Mouse (Mus musculus) neural tube, embryonic 15.5 days (tissue): ENCODE measurements around the gene Mrpl21. TPM values are rescaled to one million over a fixed set of nuclear protein-coding genes. Genes with fewer than 3 reads are reported as not detected.

Experiments
- ATAC-seq: fragments of 200-750 bp; cut with Nextera tagmentation; 2 replicates; pipeline ENCODE4 v1.8.0; 2017; ENCODE audit warnings: mild to moderate bottlenecking, moderate TSS enrichment, moderate library complexity; ENCODE audit not compliant: low FRiP score
- H3K27ac ChIP-seq: fragments of 300-500 bp; sonication (generic); replicated peaks from 2 replicates; pipeline ENCODE4 v1.5.1; 2015; ENCODE audit warnings: mild to moderate bottlenecking, inconsistent platforms
- H3K27me3 ChIP-seq: fragments of 300-500 bp; sonication (generic); replicated peaks from 2 replicates; pipeline ENCODE4 v1.6.1; 2015; ENCODE audit warnings: inconsistent platforms
- H3K36me3 ChIP-seq: fragments of 300-500 bp; sonication (generic); 2 replicates; pipeline ENCODE4 v1.6.1; 2015; ENCODE audit warnings: inconsistent platforms
- H3K4me1 ChIP-seq: fragments of 300-500 bp; sonication (generic); 2 replicates; pipeline ENCODE4 v1.6.1; 2015; ENCODE audit warnings: inconsistent platforms
- H3K4me2 ChIP-seq: fragments of 300-500 bp; sonication (generic); 2 replicates; pipeline ENCODE4 v1.6.1; 2015; ENCODE audit warnings: inconsistent platforms, mild to moderate bottlenecking, moderate library complexity
- H3K4me3 ChIP-seq: fragments of 300-500 bp; sonication (generic); replicated peaks from 2 replicates; pipeline ENCODE4 v1.5.1; 2015; ENCODE audit warnings: mild to moderate bottlenecking, inconsistent platforms
- H3K9ac ChIP-seq: fragments of 300-500 bp; sonication (generic); replicated peaks from 2 replicates; pipeline ENCODE4 v1.6.1; 2015; ENCODE audit warnings: mild to moderate bottlenecking, inconsistent platforms
- H3K9me3 ChIP-seq: fragments of 300-500 bp; sonication (generic); replicated peaks from 2 replicates; pipeline ENCODE4 v1.6.1; 2016; ENCODE audit warnings: inconsistent platforms
- WGBS: fragments of 180-500 bp; shearing (Covaris S2); methylation state at CpG from one replicate; pipeline ENCODE4 v1.1.7; 2015; ENCODE audit warnings: mixed read lengths; 5-methylcytosine and 5-hydroxymethylcytosine counted together
- polyA plus RNA-seq: library from polyadenylated mRNA; unstranded; fragments of >200 nt; fragmentation: Nextera tagmentation; extraction: Ambion mirVana; gene quantifications from 2 replicates; pipeline ENCODE4 v1.2.1, GENCODE M21; 2015

The Mrpl21 gene
- polyA plus RNA-seq, 1 experiment from 2014 or later, result 105 TPM

DNA sequence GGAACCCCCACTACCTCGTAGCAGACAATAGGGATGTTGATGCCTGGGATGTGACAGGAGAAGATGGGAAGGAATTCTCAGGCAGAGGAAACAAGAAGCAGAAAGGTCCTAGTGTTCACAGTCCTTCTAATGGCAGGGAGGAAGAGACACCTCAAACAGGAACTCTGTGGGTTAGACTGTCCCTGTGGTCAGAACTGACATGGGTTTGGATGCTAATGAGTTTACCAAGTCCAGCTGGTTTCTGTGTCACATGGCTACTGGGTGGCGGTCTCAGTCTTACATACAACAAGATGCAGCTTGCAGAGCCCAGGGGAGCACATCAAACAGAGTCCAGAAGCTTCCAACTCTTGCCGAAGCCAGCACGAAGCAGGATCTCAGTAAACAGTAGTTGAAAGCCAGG lies 21.3 kb downstream of the Mrpl21 start:
- no peak overlapping the region for H3K4me2 ChIP-seq
- H3K9ac ChIP-seq, result no peak overlapping the region
- no peaks in the 10 kb centered on the region for H3K4me1 ChIP-seq
- no peak for ATAC-seq
- H3K9me3 ChIP-seq, result no peaks in the 10 kb centered on the region
- peaks cover 8% of the 10 kb centered on the region; the same call in 1 of the 2 replicates for H3K27me3 ChIP-seq
- H3K36me3 ChIP-seq, result no peaks in the 10 kb centered on the region
- WGBS, result 84% methylated on average over 4 of the region's 4 CpGs
- H3K27ac ChIP-seq, result no peak overlapping the region
- no peak overlapping the region for H3K4me3 ChIP-seq

DNA sequence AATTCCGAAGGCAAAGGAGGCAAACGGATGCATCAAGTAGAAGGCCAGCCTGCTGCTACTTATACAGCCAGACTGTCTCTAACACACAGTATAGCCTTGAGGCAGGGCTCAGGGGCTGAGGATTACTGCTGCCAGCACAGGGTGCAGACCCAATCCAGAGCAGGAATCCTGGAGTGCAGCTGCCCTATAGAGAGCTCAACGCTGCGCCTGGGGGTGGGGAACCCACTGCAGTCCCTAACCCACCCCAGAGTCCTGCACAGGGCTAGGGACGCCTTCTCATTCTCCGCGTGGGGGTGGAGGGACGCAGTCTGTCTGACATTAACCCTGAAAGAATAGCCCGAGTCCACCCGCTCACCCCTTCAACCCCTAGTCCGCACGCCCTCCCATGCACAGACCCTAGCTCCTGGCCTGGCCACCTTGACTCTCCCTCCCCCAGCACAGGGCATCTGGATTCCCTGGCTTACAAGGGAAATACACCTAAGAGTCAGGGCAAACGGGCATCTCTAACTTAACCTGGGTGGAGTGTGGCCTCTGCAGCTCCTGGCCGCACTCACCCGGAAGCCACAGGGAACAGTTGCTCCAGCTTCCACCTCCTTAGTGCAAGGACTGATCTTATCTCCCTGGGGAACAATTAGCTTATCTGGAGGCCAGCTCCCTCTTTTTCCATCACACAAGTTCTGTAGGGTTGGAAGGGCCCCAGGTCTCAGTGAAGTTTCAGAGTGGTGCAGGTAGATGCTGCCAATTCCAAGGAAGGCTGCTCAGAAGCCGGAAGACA lies 24.7 kb downstream of the Mrpl21 start:
- H3K27me3 ChIP-seq, result peaks cover 8% of the 10 kb centered on the region
- ATAC-seq, result no peak
- no peak overlapping the region for H3K9ac ChIP-seq
- H3K4me3 ChIP-seq, result no peak overlapping the region
- H3K9me3 ChIP-seq, result no peaks in the 10 kb centered on the region
- 67% methylated on average over 16 of the region's 16 CpGs for WGBS
- no peak overlapping the region for H3K4me2 ChIP-seq
- H3K4me1 ChIP-seq, result no peaks in the 10 kb centered on the region
- H3K27ac ChIP-seq, result no peak overlapping the region
- no peaks in the 10 kb centered on the region for H3K36me3 ChIP-seq

DNA sequence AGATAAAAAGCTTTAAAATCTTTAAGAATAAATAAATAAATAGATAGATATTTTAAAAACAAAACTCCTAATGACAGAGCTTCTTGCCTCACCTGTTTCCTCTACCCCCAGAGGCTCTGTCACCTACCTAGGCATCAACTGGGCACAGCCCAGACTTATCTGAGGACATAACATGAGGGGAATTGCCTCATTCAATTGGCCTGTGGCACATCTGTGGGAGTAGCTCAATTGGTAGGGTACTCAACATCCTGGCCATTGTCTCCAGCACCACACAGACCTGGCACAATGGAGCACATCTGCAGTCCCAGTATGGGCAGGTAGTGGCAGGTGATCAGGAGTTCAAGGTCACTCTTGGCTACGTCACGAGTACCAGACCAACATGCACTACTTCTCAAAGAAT lies 36.6 kb downstream of the Mrpl21 start:
- no peak overlapping the region for H3K27ac ChIP-seq
- H3K27me3 ChIP-seq, result peaks cover 36% of the 10 kb centered on the region
- WGBS, result 87% methylated on average over 2 of the region's 2 CpGs
- no peak overlapping the region for H3K4me2 ChIP-seq
- H3K4me1 ChIP-seq, result peaks cover 29% of the 10 kb centered on the region
- no peak overlapping the region for H3K4me3 ChIP-seq
- ATAC-seq, result no peak
- no peaks in the 10 kb centered on the region for H3K9me3 ChIP-seq
- no peaks in the 10 kb centered on the region for H3K36me3 ChIP-seq
- H3K9ac ChIP-seq, result no peak overlapping the region

DNA sequence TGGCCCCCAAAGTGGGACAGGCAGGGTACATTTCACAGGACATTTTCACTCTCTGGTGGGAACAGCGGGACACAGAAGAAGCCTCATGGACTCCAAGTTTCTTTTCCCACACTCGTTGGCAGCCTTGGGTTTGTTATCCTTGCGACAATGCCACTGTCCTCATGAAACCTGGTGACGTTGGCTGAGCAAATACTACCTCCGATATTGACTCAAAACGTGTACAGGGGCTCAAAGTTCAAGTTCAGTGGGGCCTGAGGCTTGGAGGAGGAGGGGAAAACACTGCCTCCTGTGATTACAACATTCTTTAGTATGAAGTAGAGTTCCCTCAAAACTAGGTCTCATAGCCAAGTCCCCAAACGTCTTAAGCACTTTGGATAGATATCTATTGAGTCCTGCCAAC lies 37.4 kb downstream of the Mrpl21 start:
- H3K4me2 ChIP-seq, result no peak overlapping the region
- no peak overlapping the region for H3K9ac ChIP-seq
- WGBS, result 77% methylated on average over 7 of the region's 7 CpGs
- H3K4me1 ChIP-seq, result peaks cover 37% of the 10 kb centered on the region
- no peaks in the 10 kb centered on the region for H3K36me3 ChIP-seq
- no peaks in the 10 kb centered on the region for H3K9me3 ChIP-seq
- no peak overlapping the region for H3K27ac ChIP-seq
- no peak for ATAC-seq
- peaks cover 39% of the 10 kb centered on the region for H3K27me3 ChIP-seq
- no peak overlapping the region for H3K4me3 ChIP-seq

DNA sequence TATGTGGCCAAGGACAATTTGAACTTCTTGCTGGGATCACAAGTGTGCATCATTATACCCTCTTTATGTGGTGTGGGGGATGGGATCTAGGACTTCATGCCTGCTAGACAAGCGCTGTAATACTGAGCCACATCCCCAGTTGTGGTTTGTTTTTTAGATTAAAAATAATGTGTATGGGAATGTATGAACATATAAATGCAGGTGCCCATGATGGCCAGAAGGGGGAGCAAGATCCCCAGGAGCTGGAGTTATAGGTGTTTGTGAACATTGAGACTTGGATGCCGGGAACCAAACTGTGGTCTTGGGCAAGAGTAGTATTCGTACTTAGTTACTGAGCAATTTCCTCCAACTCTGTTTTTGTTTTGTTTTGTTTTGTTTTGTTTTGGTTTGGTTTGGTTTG lies 38.1 kb downstream of the Mrpl21 start:
- Histone ChIP-seq H3K4me3 (no peak overlapping the region), H3K9ac (no peak overlapping the region), H3K27me3 (peaks cover 39% of the 10 kb centered on the region), H3K9me3 (no peaks in the 10 kb centered on the region), H3K4me1 (peaks cover 43% of the 10 kb centered on the region), H3K36me3 (no peaks in the 10 kb centered on the region), H3K27ac (no peak overlapping the region), H3K4me2 (no peak overlapping the region)
- WGBS, result 86% methylated on average over 3 of the region's 3 CpGs
- no peak for ATAC-seq

DNA sequence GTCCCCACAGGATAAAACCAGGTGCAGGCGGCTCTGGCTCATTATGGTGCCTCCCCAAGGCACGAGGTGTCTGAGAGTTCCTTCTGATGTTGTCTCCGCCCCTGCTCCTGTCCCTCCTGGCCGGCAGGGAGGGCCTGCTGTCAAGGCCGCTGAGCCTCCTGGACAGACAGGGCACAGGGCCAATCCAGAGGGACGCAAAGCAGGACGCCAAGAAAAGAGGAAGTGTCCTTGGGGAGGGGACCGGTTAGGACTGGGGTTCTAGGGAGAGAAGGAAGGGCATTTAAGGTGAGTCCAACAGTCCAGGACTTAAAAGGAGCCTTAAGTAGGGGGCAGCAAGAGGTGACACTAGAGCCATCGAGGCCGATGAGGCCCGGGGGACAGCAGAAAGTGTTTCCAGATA lies 38.9 kb downstream of the Mrpl21 start:
- 10% methylated on average over 11 of the region's 11 CpGs for WGBS
- Histone ChIP-seq H3K4me2 (peak overlapping the region; percentile 79), H3K9me3 (no peaks in the 10 kb centered on the region), H3K36me3 (no peaks in the 10 kb centered on the region), H3K9ac (no peak overlapping the region), H3K27ac (no peak overlapping the region), H3K4me3 (peak overlapping the region; percentile 55), H3K4me1 (peaks cover 51% of the 10 kb centered on the region), H3K27me3 (peaks cover 39% of the 10 kb centered on the region)
- no peak for ATAC-seq

DNA sequence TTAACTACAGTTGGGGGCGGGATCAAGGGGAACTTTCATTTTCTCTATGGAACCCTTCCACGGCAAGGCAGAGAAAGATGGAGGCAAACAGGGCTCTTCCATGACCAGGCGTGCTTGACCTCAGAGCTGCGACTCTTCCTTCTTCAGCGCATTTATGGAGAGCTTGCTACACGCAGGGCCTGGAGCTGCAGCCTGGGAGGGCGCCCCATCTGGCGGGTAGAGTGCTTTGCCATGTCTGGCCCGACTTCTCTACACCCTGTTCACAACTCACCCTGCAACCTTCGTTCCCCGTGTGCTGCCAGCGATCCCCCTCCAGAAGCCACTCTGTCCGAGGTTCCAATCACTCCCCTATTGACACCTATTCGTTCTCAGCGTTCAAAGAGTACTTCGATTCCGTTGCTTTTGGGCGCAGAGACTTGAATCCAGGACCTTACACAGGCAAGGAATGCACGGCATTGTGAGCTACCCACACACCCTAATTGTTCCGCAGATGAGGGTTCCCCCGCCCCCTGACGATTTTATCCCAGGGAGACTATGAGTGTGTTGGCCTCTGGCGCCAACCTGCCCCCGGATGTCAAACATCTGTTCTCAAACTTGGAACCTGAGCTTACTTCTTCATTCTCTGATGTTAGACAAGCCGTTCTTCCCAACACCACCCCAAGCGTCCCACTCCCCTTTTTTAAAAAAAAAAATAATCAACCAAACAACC lies 39.7 kb downstream of the Mrpl21 start, which contains the start of gene Cpt1a:
TSS of gene Cpt1a (plus strand) at position 74 of the 709 bp plus-strand sequence.
- no peak for ATAC-seq
- Histone ChIP-seq H3K4me2 (peak within 1 kb of the TSS; percentile 79), H3K9me3 (no peaks in the 10 kb centered on the region), H3K4me3 (peak within 1 kb of the TSS; percentile 55), H3K4me1 (peaks cover 52% of the 10 kb centered on the region), H3K27ac (0 out of 2 replicates have a peak within 1 kb of the TSS, but pooled peaks have one; percentile 89), H3K9ac (peak within 1 kb of the TSS; percentile 44), H3K36me3 (no peaks in the 10 kb centered on the region), H3K27me3 (peaks cover 39% of the 10 kb centered on the region)
- WGBS, result 4% methylated on average over 26 of the region's 26 CpGs

DNA sequence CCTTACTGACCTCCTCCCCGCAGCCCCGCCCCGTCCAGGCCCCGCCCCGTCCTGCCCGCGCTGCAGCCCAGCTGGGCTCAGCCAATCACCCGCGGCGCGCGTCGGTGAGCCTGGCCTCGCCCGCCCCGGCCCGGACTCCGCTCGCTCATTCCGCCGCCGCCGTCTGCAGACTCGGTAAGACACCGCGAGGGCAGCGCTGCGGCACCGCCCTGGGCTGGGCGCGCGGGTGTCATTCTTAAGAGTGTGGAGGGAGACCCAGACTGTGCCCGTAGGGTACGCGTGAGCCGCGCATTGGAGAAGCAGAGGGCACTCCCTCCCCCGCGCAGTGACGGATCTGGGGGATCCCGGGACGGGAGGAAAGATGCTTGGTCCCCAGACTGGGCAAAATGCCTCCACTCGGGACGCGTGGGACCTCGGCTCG lies 40.5 kb downstream of the Mrpl21 start:
- Histone ChIP-seq H3K4me2 (peak overlapping the region; percentile 79), H3K9me3 (no peaks in the 10 kb centered on the region), H3K9ac (peak overlapping the region; percentile 44), H3K36me3 (no peaks in the 10 kb centered on the region), H3K27ac (0 out of 2 replicates have a peak overlapping the region, but pooled peaks have one; percentile 89), H3K4me1 (peaks cover 52% of the 10 kb centered on the region), H3K27me3 (peaks cover 39% of the 10 kb centered on the region), H3K4me3 (peak overlapping the region; percentile 55)
- under 1% methylated on average over 47 of the region's 47 CpGs for WGBS
- ATAC-seq, result peak; percentile 51

DNA sequence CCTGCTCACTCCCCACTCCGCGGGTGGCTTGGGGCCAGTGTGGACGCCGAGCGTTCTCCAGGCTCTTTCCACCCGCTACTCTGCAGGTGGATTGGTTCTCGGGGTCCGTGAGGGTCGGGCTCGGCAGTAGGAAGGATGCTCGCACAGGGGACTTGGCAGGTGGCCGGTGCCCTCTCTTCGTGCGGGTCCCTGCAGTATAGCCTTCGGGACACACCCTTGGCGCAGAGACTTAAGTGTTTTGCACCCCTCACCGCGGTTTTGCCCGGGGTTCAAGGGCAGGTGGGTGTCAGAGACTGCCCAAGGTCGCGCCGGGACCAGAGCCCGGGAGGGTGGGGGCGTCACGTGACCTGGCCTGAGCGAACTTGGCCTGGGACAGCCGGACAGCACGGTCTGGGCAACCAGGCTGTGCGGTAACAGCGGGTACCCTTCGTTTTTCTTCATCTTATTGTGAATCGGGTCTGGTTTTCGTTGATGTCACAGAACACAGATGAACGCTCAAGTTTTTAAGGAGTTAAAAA lies 41.1 kb downstream of the Mrpl21 start:
- peaks cover 52% of the 10 kb centered on the region for H3K4me1 ChIP-seq
- 1% methylated on average over 34 of the region's 34 CpGs for WGBS
- H3K4me2 ChIP-seq, result peak overlapping the region; percentile 79
- H3K27ac ChIP-seq, result peak overlapping the region; percentile 89
- peaks cover 42% of the 10 kb centered on the region for H3K27me3 ChIP-seq
- H3K4me3 ChIP-seq, result peak overlapping the region; percentile 55
- H3K9ac ChIP-seq, result peak overlapping the region; percentile 44
- no peaks in the 10 kb centered on the region for H3K36me3 ChIP-seq
- ATAC-seq, result peak; percentile 12; the same call in 1 of the 2 replicates
- H3K9me3 ChIP-seq, result no peaks in the 10 kb centered on the region

DNA sequence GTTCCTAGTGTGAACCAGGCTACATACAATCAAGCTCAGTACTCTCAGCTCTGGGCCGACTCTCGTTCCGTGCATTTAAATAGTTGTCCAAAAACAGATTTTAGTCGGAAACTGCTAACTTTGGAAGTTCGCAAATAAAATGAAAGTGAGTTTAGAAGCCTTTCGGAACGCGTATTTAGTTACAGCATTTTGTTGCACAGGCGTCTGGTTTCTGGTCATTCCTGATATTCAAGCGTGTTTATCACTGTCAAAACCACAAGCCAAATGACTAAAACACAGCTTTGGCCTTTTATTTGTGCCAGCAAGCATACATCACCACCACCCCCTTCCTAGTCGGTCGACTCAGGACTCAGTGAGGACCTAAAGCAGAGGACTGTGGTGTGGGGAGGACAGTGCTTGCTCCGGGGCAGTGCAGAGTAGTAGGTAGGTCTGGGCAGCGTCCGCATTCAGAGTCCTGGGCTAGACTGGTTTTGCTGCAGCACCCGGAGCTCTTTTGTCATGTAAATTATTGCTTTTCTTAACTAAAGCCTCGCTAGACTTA lies 41.6 kb downstream of the Mrpl21 start:
- ATAC-seq, result no peak
- Histone ChIP-seq H3K27me3 (peaks cover 42% of the 10 kb centered on the region), H3K9ac (0 out of 2 replicates have a peak overlapping the region, but pooled peaks have one; percentile 23), H3K27ac (peak overlapping the region; percentile 89), H3K4me2 (peak overlapping the region; percentile 79), H3K4me3 (peak overlapping the region; percentile 55), H3K36me3 (no peaks in the 10 kb centered on the region), H3K4me1 (peaks cover 52% of the 10 kb centered on the region), H3K9me3 (no peaks in the 10 kb centered on the region)
- 3% methylated on average over 17 of the region's 17 CpGs for WGBS

DNA sequence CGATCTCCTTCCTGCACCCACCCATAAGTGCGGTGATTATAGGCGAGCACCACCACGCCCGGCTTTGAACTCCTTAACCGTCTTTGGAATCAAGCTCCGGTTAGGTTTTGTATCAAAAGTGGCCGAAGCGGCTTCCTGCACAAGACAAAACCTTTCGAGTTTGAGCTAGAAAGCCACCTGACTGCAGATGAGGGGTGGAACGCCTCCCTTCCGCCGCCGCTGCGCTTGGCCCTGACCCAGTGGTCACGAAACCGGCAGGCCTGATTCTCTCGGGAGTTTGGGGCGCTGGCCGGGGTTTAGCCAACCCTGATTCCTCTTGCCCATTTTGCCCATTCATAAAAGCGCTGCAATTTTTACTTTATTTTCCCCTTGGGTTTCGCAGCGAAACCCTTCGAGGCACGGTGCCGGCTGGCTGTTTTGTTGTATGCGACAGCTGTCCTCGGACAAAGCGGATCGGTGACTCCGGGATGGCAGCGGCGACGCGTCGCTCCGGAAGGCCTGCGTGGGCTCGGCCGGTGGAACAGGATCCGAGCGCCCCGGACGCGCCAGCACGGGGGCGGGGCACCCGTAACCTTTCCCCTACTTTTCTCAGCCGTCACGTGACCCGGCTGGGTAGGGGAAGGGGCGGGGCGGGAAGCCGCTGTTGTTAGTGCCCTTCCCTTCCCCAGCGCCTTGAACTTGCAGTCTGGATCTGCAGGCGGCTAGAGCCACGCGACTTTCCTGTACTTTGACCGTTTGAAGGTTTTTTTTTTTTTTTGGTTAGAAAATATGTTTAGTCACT lies 42.4 kb downstream of the Mrpl21 start:
- Histone ChIP-seq H3K27ac (peak overlapping the region; percentile 89), H3K4me3 (peak overlapping the region; percentile 55), H3K9me3 (no peaks in the 10 kb centered on the region), H3K36me3 (no peaks in the 10 kb centered on the region), H3K27me3 (peaks cover 37% of the 10 kb centered on the region), H3K4me2 (peak overlapping the region; percentile 79), H3K4me1 (peaks cover 52% of the 10 kb centered on the region), H3K9ac (peak overlapping the region; percentile 52)
- WGBS, result under 1% methylated on average over 59 of the region's 59 CpGs
- ATAC-seq, result peak; percentile 79
